Mouse (Mus musculus) brown adipose tissue, adult 24 weeks (tissue): ENCODE measurements around the gene Thada. TPM values are rescaled to one million over a fixed set of nuclear protein-coding genes. Genes with fewer than 3 reads are reported as not detected.

Source experiments
- H3K27ac ChIP-seq: fragments of 200-500 bp; replicated peaks from 2 replicates; pipeline ENCODE4 v1.5.1; 2012; ENCODE audit warnings: low read depth, mild to moderate bottlenecking, low read length
- H3K4me1 ChIP-seq: fragments of 200-500 bp; 2 replicates; pipeline ENCODE4 v1.6.1; 2012; ENCODE audit warnings: low read length, mixed read lengths; ENCODE audit not compliant: control insufficient read depth, insufficient read depth, insufficient read length
- H3K4me3 ChIP-seq: fragments of 200-500 bp; 2 replicates; pipeline ENCODE4 v1.5.1; 2012; ENCODE audit warnings: low read depth, mild to moderate bottlenecking, low read length, moderate library complexity; ENCODE audit not compliant: insufficient read depth
- polyA plus RNA-seq: library from polyadenylated mRNA; stranded (reverse); fragments of >200 nt; gene quantifications from 2 replicates; pipeline ENCODE4 v1.2.4, GENCODE M21; 2012; ENCODE audit not compliant: missing spikeins, insufficient read depth, insufficient read length

The Thada gene
- polyA plus RNA-seq, 1 experiment = 4.7 TPM

DNA sequence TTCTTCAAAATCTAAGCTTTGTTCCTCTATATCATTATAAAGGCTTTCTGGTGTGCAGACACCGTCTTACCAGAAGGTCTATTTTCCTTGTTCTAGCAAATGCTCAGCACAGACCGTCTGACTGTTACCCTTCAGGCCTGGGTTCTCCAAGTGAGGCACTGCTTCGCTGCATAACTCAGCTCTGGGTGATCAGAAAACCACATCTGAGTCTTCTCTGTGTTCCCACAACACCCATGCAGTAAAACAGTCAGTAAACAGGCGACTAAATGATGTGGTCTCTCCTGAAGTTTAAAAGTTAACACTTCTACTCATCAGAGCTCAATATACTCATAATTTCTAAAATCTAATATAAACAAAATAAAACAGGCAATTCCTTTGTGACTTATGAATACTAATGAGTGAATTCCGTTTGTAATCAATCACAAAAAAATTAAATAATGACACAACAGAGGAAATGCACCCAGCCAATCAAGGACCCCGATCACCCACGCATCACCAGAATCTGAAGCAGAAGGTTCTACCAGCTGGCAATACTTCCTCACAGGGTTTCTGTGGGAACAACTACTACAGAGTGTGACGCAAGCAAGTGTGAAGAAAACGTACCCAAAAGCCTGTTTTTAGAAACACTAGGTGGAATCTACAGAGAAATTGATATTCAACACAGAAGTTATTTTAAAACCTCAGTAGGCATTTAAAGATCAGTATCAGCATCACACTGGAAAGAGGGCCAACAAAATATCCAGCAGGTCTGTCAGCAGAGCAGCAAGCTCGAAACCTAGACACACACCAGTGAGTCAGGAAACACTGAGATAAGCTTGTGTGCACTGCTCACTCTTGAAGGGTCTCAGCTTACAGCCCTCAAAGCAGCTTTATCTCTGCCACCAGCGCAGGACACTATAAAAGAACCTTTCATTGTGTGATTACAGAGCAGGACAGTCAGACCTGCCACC is 46.4 kb downstream of the Thada start:
- no peaks in the 10 kb centered on the region for H3K4me1 ChIP-seq
- H3K4me3 ChIP-seq = no peak overlapping the region
- no peak overlapping the region for H3K27ac ChIP-seq

DNA sequence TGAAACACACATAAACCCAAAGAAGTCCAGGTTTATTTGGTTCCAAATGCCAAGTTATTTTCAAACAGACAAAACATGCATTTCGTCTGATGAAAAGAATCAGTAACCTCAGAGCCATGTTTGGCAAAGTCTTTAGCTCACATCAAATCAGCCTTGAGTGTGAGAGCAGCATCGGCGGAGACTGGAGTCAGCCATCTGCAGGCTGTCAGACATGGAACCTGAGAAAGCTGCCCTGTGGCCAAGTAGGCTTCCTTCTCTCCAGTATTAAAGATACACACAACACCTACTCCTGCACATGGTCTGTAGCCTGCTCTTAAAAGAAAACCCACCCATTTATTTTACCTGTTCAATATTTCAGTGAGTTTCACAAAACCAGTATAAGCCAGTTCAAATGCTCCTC is 50.1 kb downstream of the Thada start:
- Histone ChIP-seq H3K27ac (no peak overlapping the region), H3K4me3 (no peak overlapping the region), H3K4me1 (no peaks in the 10 kb centered on the region)

DNA sequence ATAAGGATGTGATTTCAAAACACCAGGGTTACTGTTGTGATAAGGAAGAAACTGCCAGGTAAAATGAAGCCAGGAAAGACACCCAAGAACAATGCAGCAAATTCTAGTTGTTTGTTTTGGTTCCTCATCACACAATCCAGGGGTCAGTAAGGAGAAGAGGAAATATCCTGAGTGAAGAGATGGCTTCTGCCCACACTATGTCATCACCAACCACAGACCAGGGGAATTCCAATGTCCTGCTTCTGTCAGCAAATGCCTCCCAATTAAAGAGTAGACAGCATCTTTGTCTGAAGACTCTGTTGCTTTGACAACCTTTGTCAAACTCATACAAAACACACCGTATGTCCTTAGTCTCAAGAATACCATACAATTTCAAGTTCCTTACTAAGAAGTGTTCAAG is 57.3 kb downstream of the Thada start:
- no peaks in the 10 kb centered on the region for H3K4me1 ChIP-seq
- no peak overlapping the region for H3K4me3 ChIP-seq
- H3K27ac ChIP-seq = no peak overlapping the region

DNA sequence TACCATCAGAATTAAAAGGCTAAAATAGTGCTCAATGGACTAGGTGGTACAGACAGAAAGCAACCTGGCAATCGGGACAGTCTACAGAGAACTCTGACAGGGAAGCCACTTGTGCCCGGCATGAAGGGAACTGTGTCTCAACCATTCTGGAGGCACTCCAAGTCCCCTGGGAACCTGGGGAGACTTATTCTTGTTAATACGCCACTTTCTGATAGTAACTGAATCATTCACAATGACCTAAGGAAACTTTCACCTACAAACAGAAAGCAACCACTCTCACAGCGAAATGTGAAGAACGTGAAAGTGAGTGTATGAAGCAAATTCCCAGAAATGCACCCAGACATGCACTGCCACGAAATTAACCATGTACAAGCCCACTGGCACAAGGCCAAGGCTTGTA is 60.4 kb downstream of the Thada start:
- Histone ChIP-seq H3K27ac (peak overlapping the region; percentile 19; the same call in 1 of the 2 replicates), H3K4me3 (no peak overlapping the region)

DNA sequence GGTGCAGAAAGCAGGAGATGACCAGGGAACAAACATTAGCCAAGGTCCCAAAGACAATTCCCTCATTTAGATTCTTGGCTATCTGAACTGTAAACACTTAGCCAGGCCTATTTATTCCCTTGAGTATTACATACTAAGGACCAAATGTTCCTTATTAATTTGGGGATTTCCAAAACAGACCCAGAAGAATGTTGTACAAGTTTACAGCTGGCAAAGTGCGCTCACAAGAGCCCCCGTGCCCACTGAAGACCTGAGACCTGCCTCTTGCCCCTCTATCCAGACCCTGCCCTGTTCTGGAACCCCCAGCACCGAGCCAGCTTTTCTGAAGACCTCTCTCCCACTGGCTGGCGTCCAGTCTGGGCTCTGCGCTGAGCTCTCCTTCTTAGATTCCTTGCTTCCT is 64.2 kb downstream of the Thada start:
- H3K4me3 ChIP-seq = no peak overlapping the region
- H3K4me1 ChIP-seq = peaks cover 8% of the 10 kb centered on the region
- H3K27ac ChIP-seq = peak overlapping the region; percentile 71

More for the DNA sequence above, 60.4 kb downstream of the Thada start:
- H3K4me1 ChIP-seq = peaks cover 8% of the 10 kb centered on the region

DNA sequence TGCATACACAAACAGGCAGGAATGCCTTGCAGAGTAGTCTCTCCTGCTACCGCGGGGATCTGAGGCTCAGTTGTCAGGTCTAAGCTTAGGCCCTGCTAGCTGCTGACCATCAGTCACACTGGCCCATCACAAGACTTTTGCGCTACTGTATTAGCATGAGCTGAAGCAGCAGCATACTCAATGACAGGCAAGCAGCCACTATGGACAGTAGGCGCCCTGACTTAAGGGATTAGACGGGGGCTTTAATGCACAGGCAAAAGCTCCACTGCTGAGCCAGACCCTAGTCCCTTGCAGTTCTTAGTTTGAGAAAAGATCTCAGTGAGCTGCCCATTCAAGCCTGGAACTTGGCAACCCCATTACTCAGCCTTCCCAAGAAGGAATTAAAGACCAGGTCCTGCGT is 66.6 kb downstream of the Thada start:
- Histone ChIP-seq H3K27ac (no peak overlapping the region), H3K4me3 (no peak overlapping the region), H3K4me1 (peaks cover 8% of the 10 kb centered on the region)

DNA sequence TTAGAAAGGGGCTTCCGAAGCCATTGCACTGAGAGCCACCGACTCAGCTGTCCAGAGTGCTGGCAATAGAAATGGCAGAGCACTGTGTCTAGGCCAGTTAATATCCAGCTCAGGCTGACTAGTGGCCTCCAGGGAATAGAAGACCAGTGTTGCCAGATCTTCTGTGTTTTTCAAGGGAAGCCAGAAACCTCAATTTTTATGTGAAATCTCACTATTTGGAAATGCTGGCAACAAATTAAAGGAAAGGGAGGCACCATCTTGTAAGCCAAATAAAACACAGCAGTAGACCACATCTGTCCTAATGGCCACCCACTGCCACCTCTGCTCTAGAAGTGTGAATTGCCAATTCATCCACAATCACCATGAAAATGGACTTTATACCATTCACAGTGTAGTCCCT is 76.0 kb downstream of the Thada start:
- H3K27ac ChIP-seq = no peak overlapping the region; the same call in 1 of the 2 replicates
- no peak overlapping the region for H3K4me3 ChIP-seq
- H3K4me1 ChIP-seq = no peaks in the 10 kb centered on the region; the same call in 1 of the 2 replicates

DNA sequence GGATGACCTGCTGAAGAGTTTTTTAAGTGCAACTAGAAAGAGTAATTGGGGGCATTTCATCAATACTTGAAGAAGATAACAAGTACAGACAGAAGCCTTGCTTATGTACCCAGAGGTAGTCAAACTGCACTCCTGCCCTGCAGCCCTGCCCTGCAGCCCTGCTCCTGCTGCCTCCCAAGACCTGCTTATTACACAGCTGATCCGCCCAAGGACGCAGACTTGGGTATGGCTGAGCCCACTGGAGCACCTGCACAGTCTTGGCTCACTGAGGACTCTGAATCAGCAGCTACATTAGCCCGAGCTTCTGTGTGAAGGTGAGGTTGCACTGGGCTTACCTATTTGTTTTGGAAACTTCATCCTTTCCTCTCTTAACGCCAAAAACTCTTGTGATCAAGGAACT is 79.8 kb downstream of the Thada start:
- H3K4me1 ChIP-seq = no peaks in the 10 kb centered on the region; the same call in 1 of the 2 replicates
- H3K27ac ChIP-seq = no peak overlapping the region
- H3K4me3 ChIP-seq = no peak overlapping the region

DNA sequence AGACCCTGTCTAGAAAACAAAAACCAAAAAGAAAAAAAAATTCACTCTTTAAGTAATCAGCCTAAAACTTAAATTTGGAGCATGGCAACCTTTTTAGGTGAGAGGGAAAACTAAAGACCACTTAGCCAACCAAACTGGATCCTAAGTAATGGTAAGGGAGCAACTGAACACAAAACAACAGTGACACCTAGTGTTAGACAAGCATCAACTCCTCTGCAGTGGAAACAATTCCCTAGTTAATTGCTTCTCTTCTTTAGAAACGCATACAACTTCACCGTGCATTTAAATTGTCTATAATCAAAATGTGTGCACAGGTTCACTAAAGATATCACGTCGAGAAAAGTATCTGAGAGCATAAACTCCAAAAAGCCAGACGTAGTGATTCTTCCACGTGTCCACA is 80.3 kb downstream of the Thada start:
- H3K27ac ChIP-seq = no peak overlapping the region
- no peaks in the 10 kb centered on the region; the same call in 1 of the 2 replicates for H3K4me1 ChIP-seq

DNA sequence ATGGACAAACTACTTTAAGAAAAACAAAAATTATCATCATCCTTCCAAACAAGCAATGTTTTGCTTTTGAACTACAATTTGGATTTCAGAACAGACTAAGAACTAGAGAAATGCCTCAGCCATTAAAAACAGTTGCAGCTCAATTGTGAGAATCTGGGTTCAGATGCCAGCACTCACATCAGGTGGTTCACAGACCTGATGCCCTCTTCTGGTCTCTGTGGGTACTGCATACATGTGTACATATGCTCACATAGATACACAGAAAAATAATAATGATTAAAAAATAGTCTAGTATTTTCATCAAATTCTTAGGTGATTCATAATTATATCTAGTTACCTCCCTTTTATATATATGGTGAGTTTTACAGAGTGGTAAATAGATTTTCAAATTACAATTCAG is 81.3 kb downstream of the Thada start:
- Histone ChIP-seq H3K27ac (no peak overlapping the region), H3K4me1 (no peaks in the 10 kb centered on the region), H3K4me3 (no peak overlapping the region)

More for the DNA sequence above, 80.3 kb downstream of the Thada start:
- no peak overlapping the region for H3K4me3 ChIP-seq

DNA sequence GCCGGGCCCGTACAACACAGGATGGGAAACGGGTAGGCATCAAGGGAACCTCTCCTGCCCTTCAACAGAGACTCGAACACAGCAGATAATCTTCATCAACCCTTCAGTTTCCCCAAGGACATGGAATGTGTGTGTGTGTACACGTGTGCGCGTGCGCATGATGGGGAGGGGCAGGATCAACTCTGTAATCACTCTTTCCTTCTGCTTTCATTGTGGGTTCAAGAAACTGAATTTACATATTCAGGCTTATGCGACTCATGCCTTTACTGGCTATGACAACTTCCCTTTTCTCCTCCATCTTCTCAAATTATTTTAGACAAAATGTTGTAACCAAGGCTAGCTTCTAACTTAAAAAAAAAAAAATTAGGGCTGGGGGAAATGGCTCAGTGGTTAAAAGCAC is 85.7 kb downstream of the Thada start:
- Histone ChIP-seq H3K4me3 (no peak overlapping the region), H3K4me1 (no peaks in the 10 kb centered on the region), H3K27ac (no peak overlapping the region)

DNA sequence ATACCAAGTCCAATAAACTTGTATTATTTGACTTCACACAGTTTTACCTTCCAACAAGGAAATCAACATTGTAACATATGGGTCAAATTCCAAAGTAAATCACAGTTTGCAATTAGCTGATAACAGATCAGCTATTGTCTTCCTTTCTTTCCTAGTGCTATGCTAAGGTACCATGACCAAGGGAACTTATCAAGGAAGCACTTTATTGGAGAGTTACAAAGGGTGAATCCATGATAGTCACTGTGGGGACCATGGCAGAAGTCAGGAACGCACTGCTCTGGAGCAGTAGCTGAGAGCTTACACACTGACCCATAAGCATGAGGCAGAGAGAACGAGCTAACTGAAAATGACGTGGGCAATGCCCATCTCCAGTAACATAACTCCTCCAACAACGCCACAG is 89.1 kb downstream of the Thada start:
- 0 out of 2 replicates have a peak, but pooled peaks cover 2% of the 10 kb centered on the region for H3K4me1 ChIP-seq
- H3K4me3 ChIP-seq = no peak overlapping the region
- no peak overlapping the region for H3K27ac ChIP-seq

DNA sequence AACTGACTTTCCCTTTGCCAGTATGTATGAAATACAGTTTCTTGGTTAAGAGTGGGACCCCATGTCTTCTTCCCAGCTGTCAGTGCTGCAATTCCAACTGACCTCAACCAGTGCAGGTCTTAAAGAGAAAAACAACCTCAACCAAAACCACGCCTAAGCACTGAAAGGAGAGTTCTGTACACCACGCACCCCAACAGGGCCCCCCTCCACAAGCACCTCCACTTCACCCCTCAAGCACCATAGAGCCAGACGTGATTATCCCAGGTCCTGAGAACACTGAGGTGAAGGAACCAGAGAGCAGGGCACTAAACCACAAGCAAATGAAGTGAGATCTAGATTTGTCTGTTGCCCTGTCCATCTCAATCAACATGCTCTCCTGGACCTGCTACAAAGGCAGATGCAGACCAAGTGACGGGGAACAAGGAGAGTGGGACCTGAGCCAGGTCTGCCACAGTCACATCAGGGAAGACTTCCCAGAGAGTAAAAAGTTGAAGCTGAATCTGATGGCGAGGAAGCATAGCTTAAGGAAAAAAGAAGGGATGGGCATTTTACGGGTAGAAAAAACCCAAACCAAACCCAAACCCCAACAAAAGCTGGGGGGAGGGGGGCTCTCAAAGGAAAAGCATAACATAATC is 93.5 kb downstream of the Thada start:
- Histone ChIP-seq H3K27ac (no peak overlapping the region), H3K4me1 (peaks cover 16% of the 10 kb centered on the region), H3K4me3 (no peak overlapping the region)

DNA sequence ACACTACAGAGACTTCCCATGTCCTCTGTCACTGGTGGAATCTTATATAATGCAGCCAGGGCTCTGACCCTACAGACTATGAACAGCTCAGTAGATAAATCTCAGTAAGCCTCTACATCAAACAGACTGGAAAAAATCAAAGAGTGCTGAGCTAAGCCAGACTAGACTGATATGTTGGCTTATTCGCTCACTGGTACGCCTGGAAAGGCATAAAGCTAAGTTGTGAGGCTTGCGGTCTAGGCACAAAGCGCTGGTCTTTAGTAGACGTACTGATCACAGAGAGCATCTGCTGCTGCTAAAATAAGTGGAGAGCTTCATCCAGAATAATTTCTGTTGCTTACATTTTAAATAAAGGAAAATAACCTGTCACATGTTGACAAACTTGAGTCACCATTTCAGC is 95.6 kb downstream of the Thada start:
- H3K27ac ChIP-seq = peak overlapping the region; percentile 26; the same call in 1 of the 2 replicates
- H3K4me1 ChIP-seq = peaks cover 23% of the 10 kb centered on the region
- H3K4me3 ChIP-seq = no peak overlapping the region

DNA sequence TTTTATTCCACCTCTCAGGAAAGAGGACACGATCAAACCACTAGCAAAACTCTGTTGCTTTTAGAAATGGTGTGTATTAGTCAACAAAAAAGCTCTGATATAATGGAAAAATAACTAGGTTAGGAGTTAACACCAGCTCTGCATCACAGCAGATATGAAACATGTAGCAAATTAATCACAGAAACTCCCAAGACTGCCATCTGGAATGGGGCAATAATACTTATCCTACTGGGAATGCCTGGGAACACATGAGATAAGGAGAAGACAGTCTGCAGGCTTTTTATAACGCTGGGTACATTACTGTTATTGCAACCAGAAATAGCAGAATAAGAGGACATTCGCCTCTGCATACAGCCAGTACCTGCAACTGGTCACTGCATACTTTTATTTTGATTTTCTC is 96.2 kb downstream of the Thada start:
- Histone ChIP-seq H3K4me1 (peaks cover 25% of the 10 kb centered on the region), H3K27ac (peak overlapping the region; percentile 87), H3K4me3 (no peak overlapping the region)
